Mouse (Mus musculus) heart, postnatal 4 days (tissue): Measurements from ENCODE around the gene Galnt6. TPM values are rescaled to one million over a fixed set of nuclear protein-coding genes. Genes with fewer than 3 reads are reported as not detected.
"Not testable (repeated sequence)": the region's sequence is repeated elsewhere in the genome, so short reads cannot be mapped to it uniquely, and the experiment has no call there.

ENCODE experiments used
- DNase-seq: peaks from one replicate; pipeline ENCODE4 v3.0.0; 2021
- total RNA-seq, 2 experiments: library from RNA; stranded (reverse); gene quantifications; 2 replicates each; pipeline ENCODE4 v1.2.3; 2021

The Galnt6 gene
- total RNA-seq: 1 to 10 TPM; 1.3 to 1.6 TPM

- peak; percentile 24 for DNase-seq
Observed at GRCm38 (mm10) chr15:100729281-100729985, at the start of gene Galnt6. Galnt6 (minus strand) TSS chr15:100729376.

DNA sequence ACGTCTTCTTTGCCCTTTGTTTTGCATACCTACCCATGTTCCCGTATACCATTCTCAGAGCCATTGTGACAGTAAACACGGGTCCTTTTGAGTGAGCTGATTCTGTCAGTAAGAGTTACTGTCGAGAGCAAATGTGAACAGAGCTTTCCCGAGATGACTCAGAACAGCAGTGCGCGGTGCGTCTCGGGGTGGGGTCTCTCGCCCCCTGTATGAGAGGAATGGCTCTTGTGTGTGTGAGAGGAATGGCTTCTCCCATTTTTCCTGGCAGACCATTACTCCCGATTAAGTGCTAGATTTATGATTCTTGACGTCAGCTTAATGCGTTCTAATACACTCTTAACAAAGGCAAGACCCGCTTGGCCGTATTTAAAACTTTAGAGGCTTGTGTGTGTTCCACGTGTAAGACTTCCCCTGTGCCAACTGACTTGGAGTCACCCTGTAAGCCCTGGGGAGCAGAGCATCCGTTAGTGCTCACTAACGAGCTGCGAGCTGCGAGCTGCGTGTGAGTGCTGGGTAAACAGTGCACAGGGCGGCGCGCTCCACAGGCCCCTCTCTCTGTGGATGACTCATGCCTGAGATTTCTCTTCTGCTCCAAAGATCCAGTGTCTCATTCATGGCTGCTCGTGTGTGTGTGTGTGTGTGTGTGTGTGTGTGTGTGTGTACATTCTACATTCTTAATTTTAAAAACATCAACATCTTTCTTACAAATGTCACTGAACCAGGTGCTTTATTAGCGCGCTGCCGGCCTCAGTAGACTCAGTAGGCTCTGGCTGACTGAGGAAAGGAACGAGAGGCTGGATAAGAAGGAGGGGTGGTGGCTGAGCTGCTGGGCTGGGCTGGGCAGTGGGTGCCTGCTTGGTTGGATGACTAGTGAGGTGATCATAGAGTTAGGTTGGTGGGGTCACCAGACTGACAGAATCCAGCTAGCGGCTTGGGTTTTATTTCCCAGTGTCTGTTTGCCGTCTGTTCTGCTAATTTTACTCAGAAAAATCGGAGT, 48.1 kb upstream of the Galnt6 start:
- peak; percentile 31 for DNase-seq

DNA sequence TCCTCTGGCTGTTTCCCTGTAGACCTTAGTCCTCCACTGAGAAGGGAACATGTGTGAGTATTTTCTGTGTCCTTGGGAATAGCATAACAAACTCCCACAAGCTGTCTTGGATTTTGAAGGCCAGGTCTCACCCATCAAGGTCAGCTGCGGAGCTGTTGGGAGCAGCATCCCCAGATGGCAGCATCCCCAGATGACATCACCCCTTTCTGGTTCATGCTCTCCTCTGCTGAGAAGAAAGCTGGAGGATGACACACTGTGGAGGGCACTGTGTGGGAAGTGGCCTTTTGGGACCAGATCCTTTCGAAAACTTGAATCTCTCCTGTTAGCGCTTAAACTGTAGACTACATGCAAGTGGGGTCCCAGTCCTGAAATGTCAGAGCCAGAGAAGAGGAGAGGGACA, 47.2 kb upstream of the Galnt6 start:
- DNase-seq: no peak

- no peak for DNase-seq
Observed at GRCm38 (mm10) chr15:100775189-100776166, 46.3 kb upstream of the Galnt6 start.

- not testable (repeated sequence) for DNase-seq
Observed at GRCm38 (mm10) chr15:100773859-100774258, 44.7 kb upstream of the Galnt6 start.

- no peak for DNase-seq
Observed at GRCm38 (mm10) chr15:100772685-100773084, 43.5 kb upstream of the Galnt6 start.

DNA sequence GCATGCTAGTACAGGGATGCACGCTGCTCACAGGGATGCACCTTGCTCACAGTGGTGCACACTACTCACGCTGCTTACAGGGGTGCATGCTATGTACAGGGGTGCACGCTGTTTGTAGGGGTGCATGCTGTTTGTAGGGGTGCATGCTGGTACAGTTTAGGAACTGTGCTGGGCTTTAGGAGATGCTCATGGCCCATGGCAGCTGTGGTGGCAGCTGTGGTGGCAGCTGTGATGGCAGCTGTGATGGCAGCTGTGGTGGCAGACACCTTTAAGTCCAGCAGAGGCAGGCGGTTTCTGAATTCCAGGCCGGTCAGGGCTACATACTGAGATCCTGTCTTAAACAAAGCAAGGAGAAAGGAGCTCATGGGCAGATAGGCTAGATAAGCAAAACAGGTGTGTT, 41.2 kb upstream of the Galnt6 start:
- DNase-seq: no peak

- DNase-seq: not testable (repeated sequence)
Observed at GRCm38 (mm10) chr15:100769023-100769422, 39.8 kb upstream of the Galnt6 start.

DNA sequence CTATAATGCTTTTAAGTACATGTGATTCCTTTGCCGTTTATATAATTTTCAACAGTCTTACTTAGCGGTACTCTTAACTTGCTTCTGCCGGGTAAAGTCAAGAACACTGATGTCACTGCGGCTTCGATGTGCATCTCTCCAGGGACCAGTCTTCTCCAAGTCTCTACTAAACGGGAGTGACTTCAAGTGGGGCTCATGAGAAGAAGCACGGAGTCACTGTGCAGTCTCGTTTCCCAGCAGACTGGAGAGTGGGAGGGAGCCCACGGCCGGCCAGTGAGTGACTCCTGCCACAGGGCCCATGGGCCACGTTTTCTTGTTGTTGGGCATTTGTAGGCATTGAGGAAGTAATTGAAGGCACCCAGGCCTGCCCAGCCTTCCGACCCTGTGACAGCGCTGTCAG, 38.7 kb upstream of the Galnt6 start:
- no peak for DNase-seq

- DNase-seq: no peak
Observed at GRCm38 (mm10) chr15:100766826-100767225, 37.6 kb upstream of the Galnt6 start.

- DNase-seq: no peak
Observed at GRCm38 (mm10) chr15:100764163-100764951, 35.2 kb upstream of the Galnt6 start.

DNA sequence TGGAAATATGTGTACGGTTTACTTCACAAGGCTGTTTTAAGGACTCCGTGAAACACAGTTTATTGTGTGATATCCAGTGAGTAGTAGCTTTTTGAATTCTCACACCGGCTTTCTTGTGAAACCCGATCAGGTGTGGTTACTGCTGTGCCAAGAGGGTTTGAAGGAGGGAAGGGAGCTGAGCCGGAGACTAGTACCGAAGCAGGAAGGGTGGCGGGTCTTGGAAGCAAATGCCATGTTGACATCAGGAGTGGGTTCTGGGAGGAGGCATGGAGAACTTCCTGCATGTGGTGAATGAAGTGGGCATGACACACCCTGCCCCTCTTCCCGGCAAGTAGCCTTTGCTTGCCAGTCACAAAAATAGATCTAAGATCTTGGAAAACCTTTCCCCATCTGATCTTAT, 33.5 kb upstream of the Galnt6 start:
- DNase-seq: no peak

DNA sequence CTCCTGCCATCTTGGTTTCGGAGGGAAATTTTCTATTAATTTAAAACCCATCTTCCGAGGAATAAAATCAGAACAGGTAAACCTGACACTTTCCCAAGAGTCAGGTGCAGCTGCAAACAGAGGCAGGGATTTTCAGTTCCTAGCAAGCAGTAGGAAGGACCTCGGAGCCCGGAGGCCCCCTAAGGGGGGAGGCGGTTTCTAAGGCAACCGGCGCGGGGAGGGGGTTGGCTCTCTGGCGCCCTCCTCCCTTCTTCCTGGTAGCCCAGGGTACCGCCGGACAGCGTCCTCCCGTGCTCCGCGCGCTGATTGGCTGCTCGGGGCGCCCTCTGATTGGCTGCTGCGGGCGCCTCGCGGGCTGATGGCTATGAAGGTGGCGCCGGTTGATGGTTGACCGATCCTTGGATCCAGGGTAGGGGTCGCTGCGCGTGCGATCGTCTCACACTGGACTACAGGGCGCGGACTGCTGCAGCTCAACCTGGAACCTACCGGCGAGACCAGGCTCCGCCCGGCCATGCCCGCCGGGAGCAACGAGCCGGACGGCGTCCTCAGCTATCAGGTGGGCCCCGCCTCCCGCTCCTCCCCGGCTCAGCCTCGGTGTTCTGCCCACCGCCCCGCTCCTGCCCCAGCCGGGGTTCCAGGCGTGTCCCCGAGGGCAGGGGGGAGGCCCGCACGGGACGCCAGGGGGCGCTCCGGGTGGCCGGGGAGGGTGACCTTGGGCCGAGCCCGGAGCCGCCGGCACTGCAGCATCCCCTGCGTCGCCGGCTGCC, 32.4 kb upstream of the Galnt6 start, which contains the start of gene Slc4a8:
TSS of gene Slc4a8 (plus strand) at position 329 of the 767 bp plus-strand sequence.
- peak; percentile 88 for DNase-seq

- no peak for DNase-seq
Observed at GRCm38 (mm10) chr15:100761036-100761418, 31.9 kb upstream of the Galnt6 start.

GRCm38 (mm10) chr15:100759286-100759685, 30.1 kb upstream of the Galnt6 start:
- no peak for DNase-seq

DNA sequence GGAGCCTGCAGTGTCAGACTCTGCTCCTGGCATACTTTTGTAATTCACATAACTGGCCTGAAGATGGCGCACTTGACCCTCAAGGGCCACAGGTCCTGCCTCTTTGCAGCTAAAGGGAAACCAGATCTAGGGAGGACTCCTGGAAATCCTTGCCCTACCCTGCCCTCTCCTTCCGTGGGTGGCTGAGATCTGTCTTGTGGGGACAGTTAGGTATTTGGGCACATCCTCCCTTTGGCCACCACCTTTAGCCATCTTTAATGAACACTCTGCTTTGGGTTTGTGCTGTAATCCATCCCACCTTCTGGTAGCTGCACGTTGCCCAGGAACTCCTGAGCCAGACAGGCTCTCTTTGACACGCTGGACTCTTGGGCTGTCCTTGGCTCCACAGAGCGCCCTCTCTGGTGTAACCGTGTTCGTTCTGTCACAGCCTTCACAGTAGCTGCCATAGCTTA, 28.4 kb upstream of the Galnt6 start:
- peak; percentile 67 for DNase-seq

DNA sequence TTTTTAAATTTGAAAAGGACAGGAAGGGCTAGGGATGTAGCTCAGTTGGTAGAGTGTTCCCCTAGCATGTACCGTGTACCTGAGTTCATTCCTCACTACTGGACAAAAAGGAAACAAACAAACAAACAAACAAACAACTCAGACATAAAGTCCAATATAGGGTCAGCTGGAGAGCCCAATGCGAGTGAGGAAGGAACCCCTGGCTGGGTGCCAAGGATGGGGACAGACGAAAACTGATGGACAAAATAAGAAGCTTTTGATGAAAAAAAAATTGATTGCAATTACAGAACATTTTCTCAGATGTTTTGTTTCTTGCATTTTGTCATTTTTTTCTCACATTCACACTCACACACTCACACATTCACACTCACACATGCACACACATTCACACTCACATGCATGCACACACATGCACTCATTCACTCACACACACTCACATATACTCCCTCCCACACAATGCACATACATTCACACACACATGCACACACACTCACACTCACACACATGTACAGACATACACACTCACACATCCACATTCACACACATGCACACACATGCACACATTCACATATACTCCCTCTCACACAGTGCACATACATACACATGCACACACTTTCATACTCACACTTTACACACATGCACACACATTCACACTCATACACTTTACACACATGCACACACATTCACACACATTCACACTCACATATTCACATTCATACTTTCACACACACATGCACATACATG, 26.9 kb upstream of the Galnt6 start:
- DNase-seq: no peak

- DNase-seq: no peak
Observed at GRCm38 (mm10) chr15:100755498-100755859, 26.3 kb upstream of the Galnt6 start.

GRCm38 (mm10) chr15:100754805-100755497, 25.8 kb upstream of the Galnt6 start:
- DNase-seq: peak; percentile 50
